Mouse (Mus musculus) olfactory bulb, adult 2 months (tissue): ENCODE measurements around the gene Kazn. TPM values are rescaled to one million over a fixed set of nuclear protein-coding genes. Genes with fewer than 3 reads are reported as not detected.

Experiments used
- H3K27ac ChIP-seq: fragments of 200-500 bp; 2 replicates; pipeline ENCODE4 v1.5.1; 2012; ENCODE audit warnings: low read depth, low read length; ENCODE audit not compliant: insufficient read depth
- H3K4me1 ChIP-seq: fragments of 200-500 bp; 2 replicates; pipeline ENCODE4 v1.6.1; 2012; ENCODE audit warnings: low read length; ENCODE audit not compliant: control insufficient read depth, insufficient read depth
- H3K4me3 ChIP-seq: fragments of 200-500 bp; 2 replicates; pipeline ENCODE4 v1.5.1; 2012; ENCODE audit warnings: mild to moderate bottlenecking, low read depth, low read length, moderate library complexity; ENCODE audit not compliant: insufficient read depth
- CTCF ChIP-seq: fragments of 200-500 bp; IDR thresholded peaks from 2 replicates; pipeline ENCODE4 v1.5.1; 2012; ENCODE audit warnings: low read depth, mild to moderate bottlenecking, low read length, moderate library complexity; ENCODE audit not compliant: insufficient read depth
- POLR2A ChIP-seq: fragments of 200-500 bp; IDR thresholded peaks from 2 replicates; pipeline ENCODE4 v1.6.1; 2012; ENCODE audit warnings: mild to moderate bottlenecking, low read depth, low read length, moderate library complexity; ENCODE audit not compliant: insufficient read depth
- WGBS: fragments of 180-500 bp; shearing (Covaris S2); methylation state at CpG from one replicate; pipeline ENCODE4 v1.1.7; 2018; 5-methylcytosine and 5-hydroxymethylcytosine counted together
- polyA plus RNA-seq: library from polyadenylated mRNA; stranded (reverse); fragments of >200 nt; gene quantifications from 2 replicates; pipeline ENCODE4 v1.2.4, GENCODE M21; 2012; ENCODE audit warnings: low replicate concordance; ENCODE audit not compliant: missing spikeins, insufficient read depth, insufficient read length

Kazn gene
- polyA plus RNA-seq, 1 experiment: not detected

DNA sequence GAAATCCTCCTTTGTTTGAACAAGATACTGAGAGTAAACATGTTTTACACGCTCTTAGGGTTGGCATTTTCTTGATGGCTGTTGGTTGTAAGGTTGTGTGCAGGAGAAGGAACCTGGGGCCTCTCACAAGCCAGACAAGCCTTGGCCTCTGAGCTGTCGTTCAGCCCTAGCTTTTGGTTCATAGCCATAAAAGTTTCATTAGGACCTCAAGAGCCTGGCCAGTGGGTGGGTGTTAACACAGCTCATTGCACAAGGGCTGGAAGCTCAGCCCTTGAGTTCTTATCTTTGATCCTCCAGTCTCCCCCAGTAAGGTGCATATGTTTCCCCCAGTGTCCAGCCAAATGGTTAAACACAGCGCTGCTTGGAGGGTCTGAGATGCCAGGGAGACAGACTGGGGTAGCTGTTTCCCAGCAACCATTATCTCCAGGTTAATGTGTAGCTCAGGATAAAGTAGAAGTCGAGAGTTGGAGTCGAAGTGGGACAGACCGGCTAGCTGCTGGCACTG is 65.2 kb downstream of the Kazn start:
- H3K4me3 ChIP-seq: no peak overlapping the region
- 82% methylated on average over 6 of the region's 6 CpGs for WGBS
- no peaks in the 10 kb centered on the region for H3K4me1 ChIP-seq
- no peak overlapping the region for H3K27ac ChIP-seq
- no peak for TF ChIP-seq POLR2A
- TF ChIP-seq CTCF: no peak

DNA sequence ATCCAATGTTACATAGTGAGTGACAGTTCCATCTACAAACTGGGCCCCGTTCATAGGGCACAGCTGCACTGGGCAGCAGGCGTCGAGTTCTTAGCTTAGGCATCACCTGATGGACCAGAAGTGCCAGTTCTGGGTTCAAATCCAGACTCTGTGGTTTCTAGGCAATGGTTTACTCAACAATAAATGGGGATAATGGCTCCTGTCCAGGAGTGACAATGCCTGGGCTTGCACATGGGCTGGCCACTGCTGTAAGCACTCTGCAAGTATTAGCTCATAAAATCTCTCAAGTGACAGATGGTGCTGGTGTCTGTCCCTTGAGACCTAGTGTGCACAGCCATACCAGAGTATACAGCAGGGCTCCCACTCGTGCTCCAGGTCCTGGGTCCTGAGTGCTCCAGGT is 66.3 kb downstream of the Kazn start:
- H3K4me1 ChIP-seq: no peaks in the 10 kb centered on the region; the same call in 1 of the 2 replicates
- no peak for TF ChIP-seq CTCF
- no peak for TF ChIP-seq POLR2A
- H3K27ac ChIP-seq: no peak overlapping the region
- no peak overlapping the region for H3K4me3 ChIP-seq
- 93% methylated on average over 4 of the region's 4 CpGs for WGBS

GRCm38 (mm10) chr4:142171788-142172497 is 67.3 kb downstream of the Kazn start:
- no peak overlapping the region for H3K4me3 ChIP-seq
- no peak overlapping the region for H3K27ac ChIP-seq
- TF ChIP-seq CTCF: no peak
- TF ChIP-seq POLR2A: no peak
- H3K4me1 ChIP-seq: peaks cover 4% of the 10 kb centered on the region
- 73% methylated on average over 8 of the region's 8 CpGs for WGBS

- Histone ChIP-seq H3K27ac (no peak overlapping the region), H3K4me3 (no peak overlapping the region), H3K4me1 (peaks cover 5% of the 10 kb centered on the region)
- WGBS: 79% methylated on average over 18 of the region's 18 CpGs
- no peak for TF ChIP-seq CTCF
- no peak for TF ChIP-seq POLR2A
These were observed 68.1 kb downstream of the Kazn start for GRCm38 (mm10) chr4:142170882-142171768.

DNA sequence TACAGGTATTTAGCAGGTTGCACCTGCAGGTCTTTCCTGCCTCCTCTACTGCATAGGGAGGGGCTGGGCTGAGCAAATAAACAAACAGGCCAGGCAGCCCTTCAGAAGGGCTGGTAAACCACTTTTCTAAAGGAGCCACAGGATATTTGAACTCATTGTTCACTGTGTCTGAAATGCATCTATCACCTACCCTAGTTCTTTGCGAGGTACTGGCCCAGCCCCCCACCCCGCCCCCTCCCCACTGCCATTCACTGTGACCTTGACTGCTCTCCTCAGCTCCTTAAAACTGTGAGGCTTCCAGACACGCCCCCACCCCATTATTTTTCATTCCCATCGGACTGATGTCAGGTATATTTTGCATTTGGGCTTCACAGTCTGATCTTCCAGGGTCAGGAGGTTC is 69.6 kb downstream of the Kazn start:
- H3K4me1 ChIP-seq: peaks cover 8% of the 10 kb centered on the region
- 85% methylated on average over 4 of the region's 4 CpGs for WGBS
- TF ChIP-seq CTCF (no peak), POLR2A (no peak)
- H3K4me3 ChIP-seq: no peak overlapping the region
- no peak overlapping the region for H3K27ac ChIP-seq

DNA sequence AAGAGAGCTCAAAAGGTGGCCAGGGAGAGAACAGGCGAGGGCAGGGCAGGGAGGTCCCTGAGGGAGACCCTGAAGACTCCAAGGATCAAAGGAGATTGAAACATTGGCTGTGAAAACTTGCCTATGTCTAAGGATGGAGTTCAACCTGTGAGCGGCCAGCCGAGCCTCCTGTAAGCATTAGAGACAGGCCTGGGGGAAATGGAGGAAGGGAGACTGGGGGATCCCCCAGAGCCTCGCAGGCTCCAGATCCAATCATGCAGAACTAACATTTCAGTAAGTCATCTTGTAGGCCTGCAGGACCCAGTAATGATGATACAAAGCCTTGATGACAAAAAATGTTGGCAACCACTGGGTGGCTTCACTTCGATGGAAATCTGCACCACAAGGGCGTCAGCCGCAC is 70.8 kb downstream of the Kazn start:
- Histone ChIP-seq H3K4me3 (no peak overlapping the region), H3K4me1 (peaks cover 8% of the 10 kb centered on the region), H3K27ac (no peak overlapping the region)
- 79% methylated on average over 7 of the region's 7 CpGs for WGBS
- TF ChIP-seq POLR2A: no peak
- TF ChIP-seq CTCF: no peak

DNA sequence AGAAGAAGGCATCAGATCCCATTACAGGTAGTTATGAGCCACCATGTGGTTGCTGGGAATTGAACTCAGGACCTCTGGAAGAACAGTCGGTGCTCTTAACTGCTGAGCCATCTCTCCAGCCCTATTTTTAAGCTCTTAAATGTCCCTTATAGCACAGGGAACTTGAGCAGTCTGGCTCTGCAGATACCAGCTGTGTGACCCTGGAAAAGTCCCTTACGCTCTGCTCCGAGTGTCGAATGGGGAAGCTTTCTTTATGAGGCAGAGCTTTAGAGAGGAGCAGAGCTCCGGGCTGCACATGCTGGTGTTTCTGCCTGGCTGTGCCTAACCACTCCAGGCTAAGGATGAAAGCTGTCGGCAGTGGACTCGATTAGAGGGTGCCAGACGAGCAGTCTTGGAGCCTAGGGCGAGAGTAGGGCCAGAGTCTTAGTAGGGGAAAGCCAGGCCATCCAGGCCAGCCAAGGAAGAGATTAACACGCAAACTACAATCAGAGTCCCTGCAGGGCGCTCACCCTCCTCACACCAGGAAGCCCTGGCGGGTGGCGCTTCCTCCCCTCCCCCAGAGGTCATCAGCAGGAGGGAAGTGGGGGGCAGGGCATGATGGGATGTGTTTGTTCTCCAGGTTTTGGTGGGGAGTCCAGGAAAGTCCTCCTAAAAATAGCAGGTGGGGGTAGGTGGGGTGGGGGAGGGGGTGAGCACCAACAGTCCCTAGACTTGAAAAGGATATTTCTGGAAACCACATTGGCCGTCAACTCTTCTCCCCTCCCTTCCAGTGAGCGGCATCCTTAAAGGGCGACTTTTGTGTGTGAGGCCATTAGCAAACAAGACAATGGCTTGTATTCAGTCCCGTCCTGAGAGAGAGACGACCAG is 73.1 kb downstream of the Kazn start:
- Histone ChIP-seq H3K4me3 (no peak overlapping the region), H3K27ac (no peak overlapping the region), H3K4me1 (peaks cover 8% of the 10 kb centered on the region)
- 55% methylated on average over 18 of the region's 18 CpGs for WGBS
- no peak for TF ChIP-seq POLR2A
- no peak for TF ChIP-seq CTCF

GRCm38 (mm10) chr4:142165363-142165762 is 73.8 kb downstream of the Kazn start:
- Histone ChIP-seq H3K4me1 (peaks cover 8% of the 10 kb centered on the region), H3K27ac (no peak overlapping the region), H3K4me3 (no peak overlapping the region)
- TF ChIP-seq POLR2A (no peak), CTCF (no peak)
- WGBS: 81% methylated on average over 5 of the region's 5 CpGs
